ENCODE assay signal across 14 mouse cellular contexts in the genomic region with DNA sequence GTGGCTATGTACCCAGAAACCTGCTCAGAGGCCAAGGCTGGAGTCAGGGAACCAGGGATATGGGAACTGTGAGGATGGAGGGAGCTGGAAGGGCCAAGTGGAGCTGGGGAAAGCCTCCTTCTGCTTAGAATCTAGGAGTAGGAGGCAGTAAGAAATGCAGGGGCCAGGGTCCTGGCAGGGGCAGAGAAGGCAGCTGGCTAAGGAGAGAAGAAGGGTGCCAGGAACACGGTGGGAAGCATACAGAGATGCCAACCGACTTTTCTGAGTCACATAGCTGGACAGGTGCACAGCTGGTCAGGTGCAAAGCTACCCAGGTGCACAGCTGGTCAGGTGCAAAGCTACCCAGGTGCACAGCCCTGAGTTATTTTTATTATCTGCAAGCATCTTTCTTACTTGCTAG.
"Had no signal": no experiment of that assay in that cellular context is flagged by ENCODE, and none has a peak within 500 bp of the region (broad histone marks: within the 10 kb centered on the region; RNA-seq: fewer than 3 reads in every experiment).

No protein-coding gene starts in this region.

- H3K27me3 ChIP-seq: neural tube, embryonic 13.5 days; neural tube, embryonic 15.5 days; stomach, embryonic 15.5 days had no signal

- H3K9me3 ChIP-seq: neural tube, embryonic 15.5 days; stomach, embryonic 15.5 days had no signal

- H3K36me3 ChIP-seq: neural tube, embryonic 13.5 days; neural tube, embryonic 15.5 days; stomach, embryonic 15.5 days had no signal

- DNase-seq: right cerebral cortex, adult 18-20 months; right cerebral cortex, postnatal 14 days; right cerebral cortex, postnatal 25 days; right cerebral cortex, postnatal 4 days; spleen, adult 18-20 months; thymus, adult 18-20 months; thymus, adult 2 months; thymus, postnatal 14 days; thymus, postnatal 25 days; thymus, postnatal 36 days; thymus, postnatal 4 days had no signal

- H3K4me1 ChIP-seq: stomach, embryonic 15.5 days had no signal

- H3K4me3 ChIP-seq: neural tube, embryonic 13.5 days; neural tube, embryonic 15.5 days; stomach, embryonic 15.5 days had no signal
